Mouse (Mus musculus) lung, adult 18-20 months (tissue): ENCODE results near the gene Cryzl2.

Source experiments
- DNase-seq, 2 experiments: peaks; one replicate each; pipeline ENCODE4 v3.0.0; 2022; ENCODE audit warnings: mixed read lengths in 2 of 2

The Cryzl2 gene

DNA sequence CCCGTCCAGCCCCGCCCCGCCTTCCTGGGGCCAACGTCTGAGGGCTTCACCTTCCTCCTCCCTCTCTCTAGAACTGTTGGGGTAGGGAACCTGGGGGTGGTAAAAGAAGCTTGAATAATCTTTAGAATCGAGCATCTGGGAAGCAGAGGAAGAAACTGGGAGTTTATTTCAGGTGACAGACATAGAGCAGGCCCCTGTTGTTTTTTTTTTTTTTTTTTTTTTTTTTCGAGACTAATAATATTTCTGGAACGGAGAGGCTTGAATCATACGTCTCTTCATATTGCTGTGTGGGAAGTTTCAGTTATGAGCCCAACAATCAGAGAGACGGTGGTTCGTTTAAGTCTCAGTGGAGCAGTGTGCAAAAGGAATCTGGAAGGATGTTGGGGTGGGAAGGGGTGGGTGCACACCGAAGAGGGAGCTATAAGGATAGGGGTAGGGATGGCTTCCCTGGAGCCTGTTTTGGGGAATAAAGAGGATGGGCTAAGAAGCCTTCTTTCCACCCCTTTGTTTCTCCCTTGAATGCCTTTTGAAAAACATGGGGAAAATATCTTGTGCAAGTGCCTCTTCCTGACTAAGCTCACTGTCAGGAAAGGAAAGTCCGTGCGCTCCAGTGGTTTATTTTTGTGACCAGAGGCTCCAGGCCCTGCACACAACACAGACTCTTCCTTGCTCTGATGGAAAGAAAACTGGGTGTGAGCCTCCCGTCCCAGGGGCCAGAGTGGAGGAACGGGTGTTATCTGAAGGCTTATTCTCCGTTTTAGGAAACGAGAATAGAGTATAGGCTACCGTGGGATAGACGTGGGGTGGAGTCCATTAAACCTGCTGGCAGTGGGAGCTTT, 14.4 kb upstream of the Cryzl2 start:
- DNase-seq, result no peak

- no peak for DNase-seq
These were observed 13.6 kb upstream of the Cryzl2 start for GRCm38 (mm10) chr1:157444632-157445300.

DNA sequence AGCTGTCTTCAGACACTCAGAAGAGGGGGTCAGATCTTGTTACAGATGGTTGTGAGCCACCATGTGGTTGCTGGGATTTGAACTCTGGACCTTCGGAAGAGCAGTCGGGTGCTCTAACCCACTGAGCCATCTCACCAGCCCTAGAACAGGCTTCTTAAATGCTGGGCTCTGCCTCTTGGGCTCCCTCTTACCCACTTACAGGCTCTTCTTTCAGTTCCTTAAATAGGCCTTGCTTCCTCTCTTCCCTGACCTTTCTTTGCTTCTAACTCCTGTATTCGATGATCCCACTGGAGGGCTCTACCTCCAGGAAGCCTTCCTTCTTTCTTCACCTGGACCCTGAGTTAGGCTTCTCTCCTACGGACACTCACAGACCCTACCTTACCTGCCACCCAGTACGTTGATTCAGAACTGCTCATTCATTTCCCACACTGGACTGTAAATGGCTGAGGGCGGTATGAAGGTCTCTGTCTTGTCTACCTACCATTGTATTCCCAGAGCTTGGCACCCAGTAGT, 12.9 kb upstream of the Cryzl2 start:
- no peak for DNase-seq

DNA sequence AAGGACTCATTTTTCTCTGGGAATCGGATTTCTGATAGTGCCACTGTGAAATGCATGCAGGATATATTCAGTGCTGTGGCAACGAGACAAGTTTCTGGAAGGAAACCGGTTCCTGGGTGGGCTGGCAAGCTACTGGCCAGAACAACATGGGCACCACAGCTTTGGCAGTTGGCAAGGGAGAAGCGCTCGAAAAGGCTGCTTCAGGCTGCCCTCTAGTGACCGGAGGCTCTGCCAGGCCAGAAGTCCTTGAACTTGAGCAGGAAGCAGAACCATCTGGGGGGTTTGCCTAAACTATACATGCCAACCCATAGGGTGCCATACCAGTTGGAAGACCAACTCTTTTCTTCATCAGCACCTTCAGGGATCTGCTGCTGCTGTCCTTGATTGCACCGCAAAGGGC, 12.1 kb upstream of the Cryzl2 start:
- DNase-seq, result peak; percentile 77 to 81

DNA sequence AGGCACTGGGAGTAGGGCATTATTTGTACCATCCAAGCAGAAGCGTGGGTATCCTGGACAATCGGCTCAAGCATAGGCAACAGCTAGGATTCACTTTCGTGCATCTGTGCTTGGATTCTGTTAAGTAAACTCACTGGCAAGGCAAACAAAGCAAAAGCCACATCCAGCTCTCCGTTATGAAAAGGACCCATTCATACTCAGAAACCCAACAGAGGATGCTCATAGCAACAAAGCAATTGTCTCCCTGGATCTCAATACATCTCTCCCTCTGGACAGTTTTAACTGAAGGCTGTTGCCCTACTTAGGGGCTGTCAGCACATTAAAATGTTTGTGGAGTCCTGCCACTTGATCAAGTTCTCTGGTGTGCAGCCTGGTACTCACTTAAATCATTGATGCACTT, 11.2 kb upstream of the Cryzl2 start:
- no peak for DNase-seq

DNA sequence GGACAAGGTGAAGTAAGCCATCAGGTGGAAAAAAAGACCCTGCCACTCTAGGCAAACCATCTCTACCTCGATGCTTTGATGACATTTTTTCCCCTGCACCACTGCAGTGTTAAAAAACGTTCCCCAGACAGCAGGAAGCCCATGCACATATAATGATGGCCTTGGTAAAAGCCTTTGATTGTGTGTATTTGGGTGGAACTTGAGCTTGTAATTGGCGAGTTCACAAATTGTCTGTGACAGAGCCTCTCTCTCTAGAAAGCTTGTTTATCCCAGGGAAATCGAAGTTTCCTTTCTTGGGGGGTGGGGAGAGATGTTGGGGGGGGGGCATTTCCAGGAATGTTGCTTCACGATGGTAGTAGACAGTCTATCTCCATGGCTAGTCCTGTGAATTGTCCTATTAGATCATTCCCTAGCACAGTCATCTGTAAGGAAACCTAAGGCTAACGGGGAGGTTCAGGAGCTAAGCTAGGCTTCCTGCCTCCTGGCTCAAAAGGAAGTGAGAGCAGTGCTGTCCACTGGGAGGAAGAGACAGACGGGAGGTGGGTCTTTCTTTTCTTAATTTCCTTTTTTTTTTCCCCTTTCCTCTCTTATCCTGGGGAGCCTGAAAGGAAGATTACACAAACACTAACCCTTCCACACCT, 10.1 kb upstream of the Cryzl2 start:
- peak in 1 of 2 experiments; percentile 15 for DNase-seq

DNA sequence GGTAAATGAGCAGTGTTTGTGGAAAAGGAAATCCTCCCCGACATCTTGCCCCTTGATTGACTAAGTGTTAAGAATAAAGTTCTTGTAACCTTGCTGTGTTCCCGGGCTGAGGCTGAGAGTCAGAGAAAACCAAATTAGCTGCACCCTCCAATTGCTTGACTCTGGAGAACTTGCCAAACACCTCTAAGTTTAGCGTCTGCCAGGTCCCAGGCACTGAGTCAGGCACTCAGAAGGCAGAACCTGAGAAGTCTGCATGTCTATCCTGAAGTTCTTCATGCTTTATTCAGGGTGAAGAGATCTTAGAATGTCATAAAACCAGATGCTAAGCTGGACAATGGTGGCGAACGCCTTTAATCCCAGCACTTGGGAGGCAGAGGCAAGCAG, 9.6 kb upstream of the Cryzl2 start:
- peak in 1 of 2 experiments; percentile 15 for DNase-seq

GRCm38 (mm10) chr1:157449532-157449931, 8.8 kb upstream of the Cryzl2 start:
- DNase-seq, result peak in 1 of 2 experiments; percentile 16

DNA sequence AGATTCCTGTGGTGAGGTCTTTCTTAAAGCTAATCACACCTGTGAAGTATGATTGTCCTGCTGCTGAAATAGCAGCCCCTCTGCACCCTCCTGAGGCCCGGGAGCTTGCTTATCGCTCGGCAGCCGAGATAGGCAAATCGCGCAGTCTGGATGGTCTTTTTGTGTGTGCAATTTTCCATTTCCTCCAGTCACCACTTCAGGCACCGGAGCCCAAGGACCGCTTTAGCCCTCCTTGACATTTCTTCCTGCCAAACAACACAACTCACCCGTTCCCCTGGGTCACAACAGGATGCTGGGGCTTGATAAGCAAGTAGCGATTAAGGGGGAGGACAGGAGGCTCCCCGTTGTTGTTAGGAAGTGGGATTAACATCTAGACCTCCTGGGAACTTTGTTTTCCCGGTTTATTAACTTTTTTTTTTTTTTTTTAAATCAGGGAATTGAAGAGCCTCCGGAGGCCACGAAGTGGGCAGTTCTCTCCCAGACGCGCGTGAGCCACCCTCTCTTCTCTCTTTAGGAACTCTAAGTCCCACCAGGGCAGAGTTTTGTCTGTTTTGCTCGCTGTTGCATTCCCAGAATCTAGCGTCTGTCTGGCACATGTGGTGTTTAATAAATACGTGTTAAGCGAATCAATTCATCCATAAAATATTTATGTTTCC, 8.3 kb upstream of the Cryzl2 start:
- DNase-seq, result peak; percentile 41 to 52

- DNase-seq, result no peak
These were observed 6.1 kb upstream of the Cryzl2 start for GRCm38 (mm10) chr1:157452284-157452683.

DNA sequence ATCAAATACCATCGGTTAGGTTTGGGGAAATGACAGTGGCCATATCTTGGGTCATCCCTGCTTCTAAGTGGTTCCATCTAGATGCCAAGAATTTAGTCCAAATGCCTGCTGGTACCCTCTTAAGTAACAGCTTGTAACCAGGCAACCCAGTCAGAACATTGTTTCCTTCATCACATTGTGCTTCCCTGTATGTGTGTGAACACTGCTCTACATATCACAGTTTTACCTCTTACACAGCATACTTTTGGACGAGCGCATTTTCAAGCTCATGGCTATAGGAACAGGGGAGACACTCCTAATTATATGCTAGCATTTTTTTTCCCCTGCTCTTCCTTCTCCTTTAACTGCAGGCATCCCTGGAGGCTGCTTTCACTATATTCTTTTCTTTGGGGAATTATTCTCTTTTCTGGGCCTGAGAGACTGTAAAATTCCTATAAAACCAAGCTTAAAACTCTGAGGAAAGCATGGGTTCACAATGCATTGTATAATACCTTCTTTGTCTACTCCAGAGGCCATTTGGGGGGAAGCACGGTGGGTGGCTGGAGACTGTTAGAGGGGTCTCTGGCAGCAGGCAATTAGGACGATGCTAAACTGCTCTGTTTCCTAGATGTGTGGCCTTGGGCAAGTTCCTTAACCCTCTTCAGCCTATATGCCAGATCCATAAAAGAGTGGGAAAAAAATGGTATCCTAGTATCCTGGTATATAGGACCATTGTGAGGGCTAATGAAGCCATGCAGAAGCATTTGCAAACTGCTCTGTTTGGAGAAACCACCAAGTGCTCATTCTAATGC, 5.4 kb upstream of the Cryzl2 start:
- DNase-seq, result no peak

GRCm38 (mm10) chr1:157454876-157455275, 3.5 kb upstream of the Cryzl2 start:
- no peak for DNase-seq

GRCm38 (mm10) chr1:157457789-157458188, 588 bp upstream of the Cryzl2 start:
- DNase-seq, result no peak

DNA sequence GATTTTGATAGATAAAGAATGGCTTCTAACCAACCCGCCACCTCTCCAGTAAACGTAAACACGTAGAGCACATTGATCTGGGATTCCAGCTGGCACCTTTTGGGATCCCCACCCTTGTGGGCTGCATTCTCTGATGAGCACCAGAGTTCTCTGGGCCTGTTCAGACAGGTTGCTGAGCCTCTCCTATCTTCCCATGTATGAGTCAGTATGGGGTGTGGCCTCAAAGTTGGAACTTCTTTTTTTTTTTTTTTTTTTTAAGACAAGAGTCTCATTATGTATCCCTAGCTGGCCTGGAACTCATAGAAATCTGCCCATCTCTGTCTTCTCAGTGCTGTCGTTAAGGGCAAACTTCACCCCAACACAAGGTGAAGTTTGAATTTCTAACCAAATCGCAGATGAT, 1.5 kb downstream of the Cryzl2 start:
- DNase-seq, result no peak

DNA sequence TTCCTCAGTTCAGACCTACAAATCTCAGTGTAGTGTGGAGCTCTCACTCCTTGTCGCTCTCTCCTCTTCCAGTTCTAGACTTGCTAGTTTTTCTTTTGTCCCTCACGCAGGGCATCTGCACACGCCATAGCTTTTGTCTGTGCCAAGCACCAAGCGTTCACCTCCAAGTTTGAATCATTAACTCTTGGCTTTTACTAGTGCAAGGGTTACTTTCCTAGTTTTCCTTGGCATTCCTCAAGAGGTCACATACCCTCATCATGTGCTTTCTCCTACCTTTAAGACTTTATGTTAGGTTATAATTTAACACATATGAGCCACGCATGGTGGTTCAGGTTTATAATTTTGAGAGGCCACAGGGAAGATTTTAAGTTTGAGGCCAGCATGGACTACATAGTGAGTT, 2.9 kb downstream of the Cryzl2 start:
- DNase-seq, result no peak

- no peak for DNase-seq
These were observed 4.0 kb downstream of the Cryzl2 start for GRCm38 (mm10) chr1:157462336-157462735.

- DNase-seq, result peak in 1 of 2 experiments; percentile 39
These were observed 6.8 kb downstream of the Cryzl2 start for GRCm38 (mm10) chr1:157465194-157465593.

DNA sequence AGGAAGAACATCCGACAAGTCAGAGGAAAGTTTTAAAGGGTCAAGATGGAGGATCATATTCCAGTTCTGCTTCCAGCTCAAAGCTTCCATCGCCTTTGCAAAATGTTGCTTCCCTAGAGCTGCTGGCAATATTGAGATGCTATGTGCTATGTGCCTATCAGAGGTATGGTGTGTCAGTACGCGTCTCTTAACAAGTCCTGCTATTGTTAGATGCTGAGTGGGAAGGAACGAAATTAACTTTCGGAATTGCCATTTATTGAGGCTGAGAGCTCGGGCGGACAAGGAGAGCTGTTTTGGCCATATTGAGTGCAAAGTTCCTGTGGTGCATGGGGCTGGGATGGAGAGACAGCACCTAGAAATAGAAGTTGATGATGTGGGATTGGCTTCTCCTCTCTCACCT, 9.5 kb downstream of the Cryzl2 start:
- DNase-seq, result no peak

GRCm38 (mm10) chr1:157470761-157471386, 12.5 kb downstream of the Cryzl2 start:
- DNase-seq, result no peak

DNA sequence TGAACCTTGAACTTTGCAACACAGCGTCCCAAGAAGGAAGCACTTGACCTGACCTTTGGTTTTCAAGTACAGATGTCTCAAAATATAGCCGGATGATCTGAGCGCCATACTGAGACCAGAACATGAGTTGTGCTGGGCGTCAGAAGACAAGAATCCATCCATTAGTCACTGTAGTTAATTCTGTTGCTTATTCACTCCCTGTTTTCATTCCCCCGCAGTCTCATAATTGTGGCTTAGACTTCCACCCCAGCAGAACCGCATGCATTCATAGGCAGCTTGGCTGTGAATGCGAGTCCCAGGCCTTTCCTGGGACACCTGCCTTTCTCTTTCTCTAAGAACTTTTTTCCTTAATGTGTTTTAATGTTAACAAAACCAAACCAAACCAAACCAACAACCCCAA, 14.3 kb downstream of the Cryzl2 start:
- DNase-seq, result no peak

DNA sequence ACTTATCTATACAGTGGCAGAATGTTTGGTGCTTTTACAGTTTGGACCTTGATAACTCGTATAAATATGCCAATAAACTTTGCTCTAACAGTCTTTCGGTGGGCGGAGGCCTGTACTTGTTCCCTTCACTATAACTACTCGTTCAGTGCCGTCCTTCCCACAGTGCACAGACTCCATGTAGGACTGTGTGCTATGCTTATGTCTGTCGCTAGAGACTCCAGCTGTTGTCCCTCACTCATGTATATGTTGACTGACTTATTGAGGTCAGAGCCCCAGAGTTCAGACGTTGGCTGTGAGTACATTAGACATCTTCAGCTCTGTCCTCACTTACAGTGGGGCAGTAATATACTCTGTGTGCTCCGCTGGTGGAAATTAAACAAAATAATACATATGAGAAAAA, 16.5 kb downstream of the Cryzl2 start:
- DNase-seq, result no peak

DNA sequence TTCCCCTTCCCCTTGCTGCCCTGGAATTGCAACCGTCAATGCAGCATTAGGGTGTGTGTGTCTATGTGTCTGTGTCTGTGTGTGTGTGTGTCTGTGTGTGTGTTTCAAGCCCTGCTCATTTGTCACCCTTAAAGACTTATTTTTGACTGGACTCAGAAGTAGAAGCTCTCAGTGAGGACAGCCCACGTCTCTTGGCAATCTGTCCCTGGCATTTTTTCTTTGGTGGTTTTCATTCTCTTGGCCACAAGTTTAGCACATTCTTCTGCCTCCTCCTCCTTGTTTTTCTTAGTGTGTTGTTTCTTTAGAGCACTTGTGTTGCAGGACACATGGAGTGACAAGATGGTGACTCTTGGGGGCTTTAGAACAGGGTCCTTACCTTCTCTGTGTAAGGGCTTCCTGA, 17.9 kb downstream of the Cryzl2 start:
- no peak for DNase-seq
